Mouse (Mus musculus): ENCODE data around the gene Arhgap5.

GRCm38 (mm10) chr12:52595389-52596185 is 91.8 kb downstream of the Arhgap5 start:
- no peak for TF ChIP-seq POLR2A (IDR thresholded peaks at IDR 0.05; ENCODE audit: insufficient read depth, low read length)
- TF ChIP-seq CTCF (IDR thresholded peaks at IDR 0.05; ENCODE audit: low read depth, low read length) = no peak
- TF ChIP-seq EP300 (IDR thresholded peaks at IDR 0.05; ENCODE audit: insufficient read depth, low read depth, low read length) = no peak
